Mouse (Mus musculus): Measurements from ENCODE around the gene Ciita. TPM values are rescaled to one million over a fixed set of nuclear protein-coding genes. Genes with fewer than 3 reads are reported as not detected.

Ciita gene
- polyA plus RNA-seq, 1 experiment from 2014 or later: 0.67 TPM

DNA sequence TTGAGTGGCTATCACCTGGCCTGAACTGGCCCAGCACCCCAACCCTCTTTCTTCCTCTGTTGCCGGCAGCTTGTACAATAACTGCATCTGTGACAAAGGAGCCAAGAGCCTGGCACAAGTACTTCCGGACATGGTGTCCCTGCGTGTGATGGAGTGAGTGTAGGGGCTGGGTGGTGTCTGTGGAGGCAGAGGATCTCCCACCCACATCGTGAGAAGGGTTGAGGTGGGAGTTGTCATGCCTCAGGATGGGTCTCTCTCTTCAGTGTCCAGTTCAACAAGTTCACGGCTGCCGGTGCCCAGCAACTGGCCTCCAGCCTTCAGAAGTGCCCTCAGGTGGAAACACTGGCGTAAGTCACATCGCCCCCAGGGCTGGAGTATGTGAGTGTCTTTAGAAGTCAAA is 43.8 kb downstream of the Ciita start:
- Histone ChIP-seq H3K4me2 (replicated peaks) (no peak overlapping the region), H3K4me1 (replicated peaks) (no peaks in the 10 kb centered on the region), H3K4me3 (replicated peaks) (no peak overlapping the region), H3K9ac (replicated peaks) (no peak overlapping the region), H3K9me3 (no peaks in the 10 kb centered on the region), H3K36me3 (no peaks in the 10 kb centered on the region), H3K27ac (no peak overlapping the region), H3K27me3 (no peaks in the 10 kb centered on the region)
- WGBS: 92% methylated on average over 8 of the region's 8 CpGs
- no peak for ATAC-seq

DNA sequence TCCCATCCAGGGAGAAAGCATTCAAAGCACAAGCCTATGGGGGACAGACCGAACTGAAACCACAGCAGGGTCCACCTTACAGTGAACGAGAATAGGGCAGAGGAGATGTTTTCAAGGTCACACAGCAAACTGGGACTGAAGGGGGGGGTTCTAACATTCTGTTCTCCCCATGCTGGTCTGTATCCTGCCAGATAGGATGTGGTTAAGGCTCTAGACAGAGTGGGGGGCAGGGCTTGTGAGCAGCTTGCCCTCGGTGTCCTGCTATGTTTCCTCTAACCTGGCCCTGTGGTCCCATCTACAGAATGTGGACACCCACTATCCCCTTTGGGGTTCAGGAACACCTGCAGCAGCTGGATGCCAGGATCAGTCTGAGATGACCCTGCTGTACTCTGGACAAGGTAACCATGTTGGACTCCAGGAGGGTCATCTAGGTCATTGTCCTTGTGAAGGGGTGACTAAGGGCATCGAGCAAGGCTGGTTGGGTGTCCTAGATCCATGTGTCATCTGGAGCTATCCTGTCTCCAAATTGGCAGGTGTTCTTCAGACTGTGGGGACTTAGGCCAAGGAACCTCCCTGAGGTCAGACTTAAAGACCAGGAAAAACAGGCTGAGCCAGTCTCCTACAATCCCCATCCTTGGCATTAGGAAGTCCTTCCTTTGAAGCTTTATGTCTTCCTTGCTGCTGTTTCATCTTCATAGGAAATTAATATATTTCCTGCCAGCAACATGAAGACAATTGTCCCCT is 45.2 kb downstream of the Ciita start:
- Histone ChIP-seq H3K4me3 (replicated peaks) (no peak overlapping the region), H3K4me2 (replicated peaks) (no peak overlapping the region), H3K9me3 (no peaks in the 10 kb centered on the region), H3K27ac (no peak overlapping the region), H3K27me3 (no peaks in the 10 kb centered on the region), H3K36me3 (peaks cover 5% of the 10 kb centered on the region), H3K9ac (replicated peaks) (no peak overlapping the region), H3K4me1 (replicated peaks) (no peaks in the 10 kb centered on the region)
- 87% methylated on average over 4 of the region's 4 CpGs for WGBS
- no peak for ATAC-seq

DNA sequence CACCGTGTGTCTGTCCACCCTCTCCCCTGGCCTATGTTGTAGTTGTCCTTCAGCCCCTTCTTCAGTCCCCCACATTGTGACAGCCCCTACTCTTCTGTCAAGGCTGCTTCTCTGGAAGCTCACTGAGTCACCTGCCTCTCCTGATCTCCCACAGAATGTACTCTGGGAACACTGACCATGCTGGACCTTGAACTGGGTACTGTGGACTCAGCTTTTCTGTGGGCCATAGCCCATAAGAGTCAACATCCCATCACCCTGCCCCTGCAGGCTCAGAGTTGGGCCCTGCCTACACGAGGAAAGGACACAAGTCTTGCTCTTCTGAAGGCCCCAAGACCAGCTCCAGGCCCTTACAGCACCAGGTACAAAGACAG is 45.7 kb downstream of the Ciita start:
- Histone ChIP-seq H3K27ac (no peak overlapping the region), H3K36me3 (peaks cover 10% of the 10 kb centered on the region), H3K9ac (replicated peaks) (no peak overlapping the region), H3K4me3 (replicated peaks) (no peak overlapping the region), H3K4me1 (replicated peaks) (no peaks in the 10 kb centered on the region), H3K9me3 (no peaks in the 10 kb centered on the region), H3K4me2 (replicated peaks) (no peak overlapping the region), H3K27me3 (no peaks in the 10 kb centered on the region)
- 77% methylated on average over 2 of the region's 2 CpGs for whole genome bisulfite sequencing
- no peak for ATAC-seq

DNA sequence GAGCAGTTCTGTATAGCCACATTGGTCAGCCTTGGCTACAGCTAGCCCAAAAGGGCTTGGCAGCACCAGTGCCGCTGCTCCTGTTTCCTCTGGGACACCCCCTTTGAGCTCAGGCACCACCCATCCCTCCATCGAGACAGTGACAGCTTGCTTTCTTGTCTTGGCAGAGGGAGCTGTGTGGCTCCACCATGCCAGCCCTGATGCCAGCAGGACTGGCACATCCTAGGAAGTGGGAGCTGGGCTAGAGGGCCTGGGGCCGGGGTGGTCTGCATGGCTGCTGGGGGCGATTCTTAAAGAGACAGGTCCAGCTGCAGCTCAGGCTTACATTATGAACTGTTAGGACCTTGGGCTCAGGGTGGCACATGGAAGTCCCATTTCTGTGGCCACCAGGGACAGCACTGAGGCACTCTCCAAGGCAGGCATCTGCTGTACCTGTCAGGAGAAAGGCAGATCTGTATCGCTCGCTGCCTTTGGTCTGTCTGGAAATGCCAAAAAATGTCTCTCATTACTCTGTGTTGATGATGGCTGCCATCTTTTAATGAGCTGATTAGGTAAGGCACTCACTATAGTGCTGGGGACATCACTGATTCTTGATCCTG is 47.3 kb downstream of the Ciita start:
- Histone ChIP-seq H3K4me3 (replicated peaks) (no peak overlapping the region), H3K4me1 (replicated peaks) (no peaks in the 10 kb centered on the region), H3K9ac (replicated peaks) (no peak overlapping the region), H3K4me2 (replicated peaks) (no peak overlapping the region), H3K36me3 (peaks cover 21% of the 10 kb centered on the region), H3K27ac (no peak overlapping the region), H3K9me3 (no peaks in the 10 kb centered on the region), H3K27me3 (no peaks in the 10 kb centered on the region)
- no peak for ATAC-seq
- WGBS: 78% methylated on average over 6 of the region's 6 CpGs

DNA sequence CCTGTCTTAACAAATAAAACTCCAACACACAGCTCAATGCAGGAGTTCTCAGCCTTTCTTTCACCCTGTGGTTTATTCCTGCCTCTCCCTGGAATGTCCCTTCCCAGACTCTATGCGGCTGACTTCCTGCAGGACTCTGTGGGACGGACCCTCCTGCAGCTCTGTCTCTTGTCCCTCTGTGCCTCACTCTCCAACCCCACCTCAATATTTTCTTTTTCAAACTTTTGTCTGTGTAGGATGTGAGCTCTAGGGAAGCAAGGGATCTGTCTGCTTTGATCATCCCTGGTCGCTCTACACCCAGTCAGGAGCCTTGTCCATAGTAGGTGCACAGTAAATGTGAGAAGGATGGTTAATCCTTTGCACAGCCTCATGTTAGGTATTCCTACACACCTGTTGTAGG is 48.5 kb downstream of the Ciita start:
- WGBS: 91% methylated on average over 3 of the region's 3 CpGs
- ATAC-seq: no peak
- Histone ChIP-seq H3K4me1 (replicated peaks) (no peaks in the 10 kb centered on the region), H3K27me3 (no peaks in the 10 kb centered on the region), H3K9ac (replicated peaks) (no peak overlapping the region), H3K27ac (no peak overlapping the region), H3K4me3 (replicated peaks) (no peak overlapping the region), H3K9me3 (no peaks in the 10 kb centered on the region), H3K4me2 (replicated peaks) (no peak overlapping the region), H3K36me3 (peaks cover 24% of the 10 kb centered on the region)

DNA sequence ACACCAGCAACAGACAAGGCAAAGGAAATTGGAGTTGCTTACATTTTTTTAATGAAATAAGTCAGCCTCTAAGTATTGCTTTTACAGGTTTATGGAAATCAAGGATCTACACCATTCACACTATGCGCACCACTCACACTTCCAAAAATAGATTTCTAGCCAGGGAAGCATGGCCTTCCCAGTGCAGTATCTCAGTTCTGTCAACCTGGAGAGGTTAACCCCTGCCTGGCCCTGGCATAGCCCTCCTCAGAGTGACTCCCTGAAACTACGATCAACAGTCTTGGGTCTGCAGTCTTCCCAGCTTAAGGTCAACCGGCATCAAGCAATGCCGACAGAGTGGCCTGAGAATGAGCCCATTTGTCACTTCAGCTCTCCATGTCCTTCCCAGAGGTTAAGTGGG is 50.3 kb downstream of the Ciita start:
- ATAC-seq: no peak
- Histone ChIP-seq H3K9ac (replicated peaks) (no peak overlapping the region), H3K4me3 (replicated peaks) (no peak overlapping the region), H3K4me2 (replicated peaks) (no peak overlapping the region), H3K4me1 (replicated peaks) (no peaks in the 10 kb centered on the region), H3K36me3 (peaks cover 24% of the 10 kb centered on the region), H3K27me3 (no peaks in the 10 kb centered on the region), H3K9me3 (no peaks in the 10 kb centered on the region), H3K27ac (no peak overlapping the region)
- 95% methylated on average over 4 of the region's 4 CpGs for WGBS

DNA sequence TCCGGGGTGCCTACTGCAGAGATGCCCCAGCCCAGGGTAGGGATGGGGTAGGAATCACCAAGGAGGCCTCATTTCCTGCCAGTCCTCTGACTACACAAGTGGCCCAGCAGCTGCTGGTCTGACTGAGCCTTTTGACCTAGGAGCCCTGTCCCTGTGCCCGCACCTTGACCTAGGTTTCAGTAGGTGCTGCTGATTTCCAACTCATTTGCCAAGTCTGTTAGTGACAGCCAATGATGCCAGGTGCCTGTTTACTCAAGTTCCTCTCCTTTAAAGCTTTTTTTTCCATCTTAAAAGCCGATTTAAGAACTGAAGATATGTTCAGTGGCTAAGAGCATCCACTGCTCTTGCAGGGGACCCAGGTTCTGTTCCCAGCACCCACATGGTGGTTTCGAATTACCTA is 53.9 kb downstream of the Ciita start:
- Histone ChIP-seq H3K9ac (replicated peaks) (no peak overlapping the region), H3K27ac (no peak overlapping the region), H3K9me3 (no peaks in the 10 kb centered on the region), H3K36me3 (peaks cover 40% of the 10 kb centered on the region), H3K27me3 (no peaks in the 10 kb centered on the region), H3K4me1 (replicated peaks) (peaks cover 7% of the 10 kb centered on the region), H3K4me3 (replicated peaks) (no peak overlapping the region), H3K4me2 (replicated peaks) (no peak overlapping the region)
- 94% methylated on average over 4 of the region's 4 CpGs for WGBS
- ATAC-seq: no peak

DNA sequence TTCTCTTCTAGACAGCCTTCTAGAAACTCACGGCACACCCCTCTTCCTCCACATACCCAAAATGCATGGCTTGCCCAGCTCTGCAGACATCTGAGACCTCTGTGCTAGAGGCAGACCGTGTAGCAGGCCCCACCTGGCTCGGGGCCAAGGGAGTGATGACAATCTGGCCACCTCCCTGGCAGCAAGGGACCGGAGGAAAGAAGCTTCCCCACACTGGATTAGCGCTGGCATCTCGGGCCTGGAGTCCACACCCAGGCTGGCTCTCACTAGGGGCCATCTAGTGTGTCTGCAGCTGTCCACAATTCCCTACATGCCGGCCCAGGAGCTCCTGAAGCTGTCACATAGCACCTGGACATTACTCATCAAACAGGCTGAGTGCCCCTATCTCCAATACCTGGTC is 54.7 kb downstream of the Ciita start:
- Histone ChIP-seq H3K4me1 (replicated peaks) (peaks cover 15% of the 10 kb centered on the region), H3K4me3 (replicated peaks) (no peak overlapping the region), H3K4me2 (replicated peaks) (no peak overlapping the region), H3K9me3 (no peaks in the 10 kb centered on the region), H3K9ac (replicated peaks) (no peak overlapping the region), H3K36me3 (peaks cover 40% of the 10 kb centered on the region), H3K27ac (no peak overlapping the region), H3K27me3 (no peaks in the 10 kb centered on the region)
- ATAC-seq: no peak
- 79% methylated on average over 7 of the region's 7 CpGs for WGBS

DNA sequence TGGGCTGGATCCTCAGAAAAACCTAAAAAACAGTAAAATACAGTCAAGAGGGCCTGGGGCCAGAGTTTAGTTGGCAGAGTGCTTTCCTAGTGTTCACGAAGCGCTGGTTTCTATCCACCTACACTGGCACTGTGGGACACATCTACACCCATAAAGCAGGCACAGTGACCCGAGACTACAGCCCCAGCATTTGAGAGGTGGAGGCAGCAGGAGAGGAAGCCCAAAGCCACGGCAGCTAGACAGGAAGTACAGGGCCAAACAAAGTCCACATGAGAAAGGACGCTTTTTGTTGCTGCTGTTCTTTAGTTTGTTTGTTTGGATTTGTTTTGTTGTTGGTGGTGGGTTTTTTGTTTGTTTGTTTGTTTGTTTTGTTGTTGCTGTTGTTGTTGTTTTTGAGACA is 56.5 kb downstream of the Ciita start:
- 84% methylated on average over 5 of the region's 5 CpGs for WGBS
- no peak for ATAC-seq
- Histone ChIP-seq H3K36me3 (peaks cover 28% of the 10 kb centered on the region), H3K27me3 (no peaks in the 10 kb centered on the region), H3K4me2 (replicated peaks) (no peak overlapping the region), H3K9me3 (no peaks in the 10 kb centered on the region), H3K4me1 (replicated peaks) (peaks cover 32% of the 10 kb centered on the region), H3K4me3 (replicated peaks) (no peak overlapping the region), H3K27ac (no peak overlapping the region), H3K9ac (replicated peaks) (no peak overlapping the region)

DNA sequence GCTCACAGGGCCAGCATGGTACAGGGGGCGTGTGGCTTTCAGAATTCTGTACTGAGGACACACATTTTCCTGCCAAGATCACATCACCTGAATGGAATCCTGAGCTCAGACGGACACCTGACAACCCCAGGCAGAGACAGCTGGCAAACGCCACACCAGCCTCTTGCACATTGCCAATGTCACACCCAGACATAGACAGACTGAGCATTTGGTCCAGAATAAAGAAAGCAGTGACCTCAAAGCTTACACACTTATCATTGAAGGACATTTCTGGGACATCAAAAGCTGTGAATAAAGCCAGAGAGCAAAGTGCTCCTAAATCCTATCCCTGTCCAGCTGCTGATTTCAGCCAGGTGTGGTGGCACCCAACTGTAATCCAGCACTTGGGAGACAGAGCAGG is 57.1 kb downstream of the Ciita start:
- H3K9ac ChIP-seq (replicated peaks): no peak overlapping the region
- no peaks in the 10 kb centered on the region for H3K27me3 ChIP-seq
- ATAC-seq: no peak
- H3K4me1 ChIP-seq (replicated peaks): peaks cover 39% of the 10 kb centered on the region
- peaks cover 21% of the 10 kb centered on the region; the same call in 1 of the 2 replicates for H3K36me3 ChIP-seq
- H3K4me3 ChIP-seq (replicated peaks): no peak overlapping the region
- H3K9me3 ChIP-seq: no peaks in the 10 kb centered on the region
- 88% methylated on average over 3 of the region's 3 CpGs for WGBS
- H3K27ac ChIP-seq: no peak overlapping the region
- no peak overlapping the region for H3K4me2 ChIP-seq (replicated peaks)

DNA sequence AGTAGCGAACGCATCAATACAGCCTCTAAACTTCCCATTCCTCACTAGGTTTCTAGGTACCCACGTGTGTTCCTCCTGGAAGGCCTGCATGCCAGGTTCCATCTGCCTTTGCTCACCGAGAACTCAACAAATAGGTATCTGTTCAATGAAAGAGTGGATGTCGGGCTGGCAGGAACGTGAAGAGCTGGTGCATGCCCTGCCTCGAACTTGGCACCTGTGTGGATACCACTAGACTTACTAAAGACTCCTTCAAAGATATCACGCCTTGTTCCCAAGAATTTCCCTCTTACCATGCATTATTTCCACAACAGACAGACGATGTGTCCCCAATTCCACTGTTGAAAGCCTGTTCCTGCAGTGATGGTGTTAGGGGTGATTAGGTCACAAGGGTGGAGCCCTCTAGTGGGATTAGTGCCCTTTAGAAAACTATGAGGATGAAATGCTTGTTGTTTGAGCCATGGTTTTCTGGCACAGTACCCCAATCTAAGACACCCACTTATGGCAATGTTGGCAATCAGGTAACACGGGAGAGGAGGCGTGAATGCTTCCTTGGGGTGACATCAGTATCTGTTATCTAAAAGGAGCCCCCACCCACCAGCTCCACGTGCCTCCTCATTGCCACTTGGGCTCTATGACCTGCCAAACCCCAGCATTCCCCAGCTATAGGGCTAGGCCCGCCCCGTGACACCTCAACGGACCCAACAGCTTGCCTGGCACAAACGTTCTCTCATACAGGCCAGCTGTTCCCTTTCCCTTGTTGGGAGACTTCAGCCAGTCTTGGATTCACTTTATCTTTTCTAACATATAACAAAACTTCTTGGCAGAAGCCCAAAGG is 61.1 kb downstream of the Ciita start:
- Histone ChIP-seq H3K4me2 (replicated peaks) (peak overlapping the region; percentile 95), H3K9me3 (no peaks in the 10 kb centered on the region), H3K36me3 (peaks cover 8% of the 10 kb centered on the region; the same call in 1 of the 2 replicates), H3K27me3 (no peaks in the 10 kb centered on the region), H3K4me1 (replicated peaks) (peaks cover 47% of the 10 kb centered on the region), H3K9ac (replicated peaks) (peak overlapping the region; percentile 96), H3K27ac (no peak overlapping the region), H3K4me3 (replicated peaks) (peak overlapping the region; percentile 92)
- 76% methylated on average over 16 of the region's 16 CpGs for WGBS
- no peak for ATAC-seq

DNA sequence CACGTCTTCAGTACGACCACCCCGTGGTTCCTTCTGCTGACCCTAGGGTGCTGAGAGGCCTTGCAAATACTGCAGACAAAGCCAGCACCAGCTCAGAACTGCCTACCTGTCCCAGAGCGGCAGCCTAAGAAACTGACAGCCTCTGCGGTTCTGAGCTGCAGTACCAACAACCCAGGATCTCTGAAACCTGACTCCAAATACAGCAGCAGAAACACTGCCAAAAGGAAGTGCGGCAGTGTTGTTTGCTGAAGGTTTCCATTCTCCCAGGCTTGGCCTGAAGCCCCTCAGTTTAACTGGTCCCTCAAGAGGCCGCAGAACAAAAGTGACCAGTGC is 61.7 kb downstream of the Ciita start:
- 38% methylated on average over 7 of the region's 7 CpGs for WGBS
- no peak overlapping the region for H3K27ac ChIP-seq

More for the DNA sequence above, 61.7 kb downstream of the Ciita start:
- Histone ChIP-seq H3K9ac (replicated peaks) (peak overlapping the region; percentile 96), H3K36me3 (peaks cover 7% of the 10 kb centered on the region; the same call in 1 of the 2 replicates), H3K9me3 (no peaks in the 10 kb centered on the region), H3K4me3 (replicated peaks) (peak overlapping the region; percentile 92), H3K4me2 (replicated peaks) (peak overlapping the region; percentile 95), H3K27me3 (no peaks in the 10 kb centered on the region), H3K4me1 (replicated peaks) (peaks cover 53% of the 10 kb centered on the region)
- ATAC-seq: no peak
